Mouse (Mus musculus) R1 (cell line): Measurements from ENCODE around the gene Btbd35f25.
"Not testable (repeated sequence)": the region's sequence is repeated elsewhere in the genome, so short reads cannot be mapped to it uniquely, and the experiment has no call there.

Experiments used
- DNase-seq: peaks from one replicate; pipeline ENCODE4 v3.0.0-alpha.2; 2018; ENCODE audit warnings: low read depth, low spot score

Btbd35f25 gene

GRCm38 (mm10) chrX:31717056-31717455 lies at the start of gene Btbd35f25:
Gene Btbd35f25 (minus strand): TSS chrX:31717156.
- not testable (repeated sequence) for DNase-seq

- DNase-seq = no peak
Measured at GRCm38 (mm10) chrX:31766255-31766654, 49.3 kb upstream of the Btbd35f25 start.

DNA sequence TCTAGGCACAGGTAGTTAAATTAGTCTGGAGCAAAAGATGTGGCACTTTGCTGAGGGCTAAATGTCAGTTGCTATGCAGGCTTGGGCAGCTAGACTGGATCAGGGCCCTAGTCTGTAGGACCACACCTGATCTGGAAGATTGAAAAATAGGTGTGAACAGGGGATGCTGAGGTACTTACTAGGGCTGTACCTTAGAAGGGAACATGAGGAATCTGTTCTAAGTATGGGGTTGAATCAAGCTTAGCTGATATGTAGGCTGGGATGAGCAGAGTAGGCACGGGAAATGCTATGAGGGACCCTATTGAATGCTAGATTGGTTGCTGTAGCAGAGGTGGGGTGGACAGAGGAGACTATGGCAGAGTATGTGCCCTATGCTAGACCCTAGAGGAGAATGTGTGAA lies 47.0 kb upstream of the Btbd35f25 start:
- DNase-seq = no peak

DNA sequence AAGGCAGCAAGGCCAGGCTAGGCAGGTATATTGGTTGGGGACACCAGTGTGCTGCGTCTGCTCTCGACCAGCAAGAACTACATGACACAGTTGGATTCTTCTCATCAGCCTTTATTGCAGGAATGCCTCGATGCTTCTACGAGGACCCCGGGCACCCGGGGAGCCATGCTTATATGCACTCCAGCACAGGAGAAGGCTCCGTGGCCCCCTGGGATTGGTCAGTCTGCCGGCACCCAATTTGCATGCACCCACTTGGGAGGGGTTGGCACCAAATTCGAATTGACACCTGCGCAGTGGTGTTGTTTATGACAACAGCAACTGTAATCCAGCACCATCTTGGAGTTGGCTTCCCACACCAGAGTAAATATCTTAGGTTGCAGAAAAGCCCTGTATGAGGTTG lies 28.1 kb upstream of the Btbd35f25 start:
- DNase-seq = no peak

DNA sequence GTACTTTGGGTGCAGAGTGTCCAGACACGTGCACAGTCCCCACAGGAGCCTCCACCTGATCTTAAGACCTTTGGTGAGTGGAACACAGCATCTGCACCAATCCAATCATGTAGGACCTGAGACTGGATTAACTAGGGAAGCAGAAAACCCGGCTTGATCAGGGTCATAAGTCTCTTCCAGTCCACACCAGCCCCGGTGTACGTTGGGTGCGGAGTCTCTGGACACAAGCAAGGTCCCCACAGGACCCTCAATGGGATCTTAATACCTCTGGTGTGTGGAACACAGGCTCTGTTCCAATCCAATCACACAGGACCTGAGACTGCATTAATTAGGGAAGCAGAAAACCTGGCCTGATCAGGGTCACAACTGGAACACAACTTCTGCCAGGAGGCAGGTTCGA lies 20.0 kb upstream of the Btbd35f25 start:
- no peak for DNase-seq
